Mouse (Mus musculus) neural tube, embryonic 12.5 days (tissue): Measurements from ENCODE around the gene Kras. TPM values are rescaled to one million over a fixed set of nuclear protein-coding genes. Genes with fewer than 3 reads are reported as not detected.
A peak's percentile ranks its signal among the peaks of the same experiment; 100 is the strongest.

Experiments used
- ATAC-seq: fragments of 200-750 bp; cut with Nextera tagmentation; 2 replicates; pipeline ENCODE4 v1.8.0; 2017; ENCODE audit warnings: low read depth, mild to moderate bottlenecking, moderate TSS enrichment, moderate library complexity; ENCODE audit not compliant: low FRiP score
- H3K27ac ChIP-seq: fragments of 300-500 bp; sonication (generic); 2 replicates; pipeline ENCODE4 v1.5.1; 2016
- H3K27me3 ChIP-seq: fragments of 300-500 bp; sonication (generic); replicated peaks from 2 replicates; pipeline ENCODE4 v1.6.1; 2016; ENCODE audit warnings: mild to moderate bottlenecking
- H3K36me3 ChIP-seq: fragments of 300-500 bp; sonication (generic); 2 replicates; pipeline ENCODE4 v1.6.1; 2016; ENCODE audit warnings: mild to moderate bottlenecking
- H3K4me1 ChIP-seq: fragments of 300-500 bp; sonication (generic); 2 replicates; pipeline ENCODE4 v1.6.1; 2016
- H3K4me2 ChIP-seq: fragments of 300-500 bp; sonication (generic); replicated peaks from 2 replicates; pipeline ENCODE4 v1.6.1; 2016; ENCODE audit warnings: mild to moderate bottlenecking
- H3K4me3 ChIP-seq: fragments of 300-500 bp; sonication (generic); 2 replicates; pipeline ENCODE4 v1.5.1; 2016
- H3K9ac ChIP-seq: fragments of 300-500 bp; sonication (generic); 2 replicates; pipeline ENCODE4 v1.6.1; 2016; ENCODE audit warnings: mild to moderate bottlenecking
- H3K9me3 ChIP-seq: fragments of 300-500 bp; sonication (generic); 2 replicates; pipeline ENCODE4 v1.6.1; 2016; ENCODE audit warnings: mild to moderate bottlenecking
- WGBS: fragments of 180-500 bp; shearing (Covaris S2); methylation state at CpG from one replicate; pipeline ENCODE4 v1.1.7; 2016; 5-methylcytosine and 5-hydroxymethylcytosine counted together
- polyA plus RNA-seq: library from polyadenylated mRNA; unstranded; fragments of >200 nt; fragmentation: Nextera tagmentation; extraction: Ambion mirVana; gene quantifications from 2 replicates; pipeline ENCODE4 v1.2.1, GENCODE M21; 2016

Gene Kras
- 102 and 114 TPM in 2 replicates for polyA plus RNA-seq

- peak within 1 kb of the TSS; percentile 70 for H3K4me2 ChIP-seq
- peak within 1 kb of the TSS; percentile 97 for H3K4me3 ChIP-seq
- peaks cover 11% of the 10 kb centered on the region for H3K4me1 ChIP-seq
- peak within 1 kb of the TSS; percentile 77 for H3K27ac ChIP-seq
- no peaks in the 10 kb centered on the region for H3K9me3 ChIP-seq
- peak; percentile 94 for ATAC-seq
- WGBS, result 1% methylated on average over 71 of the region's 83 CpGs
- H3K9ac ChIP-seq, result peak within 1 kb of the TSS; percentile 95
- H3K27me3 ChIP-seq, result no peaks in the 10 kb centered on the region
- peaks cover 3% of the 10 kb centered on the region; the same call in 1 of the 2 replicates for H3K36me3 ChIP-seq
Observed at GRCm38 (mm10) chr6:145250185-145250791, at the start of gene Kras. Kras (minus strand) TSS chr6:145250239.

GRCm38 (mm10) chr6:145297626-145298025, 47.6 kb upstream of the Kras start:
- Histone ChIP-seq H3K4me1 (no peaks in the 10 kb centered on the region), H3K9ac (no peak overlapping the region), H3K4me2 (no peak overlapping the region), H3K9me3 (no peaks in the 10 kb centered on the region), H3K27me3 (no peaks in the 10 kb centered on the region), H3K36me3 (no peaks in the 10 kb centered on the region), H3K27ac (no peak overlapping the region), H3K4me3 (no peak overlapping the region)
- ATAC-seq, result no peak
- 70% methylated on average over 7 of the region's 7 CpGs for WGBS

- ATAC-seq, result no peak
- Histone ChIP-seq H3K4me2 (no peak overlapping the region), H3K27ac (no peak overlapping the region), H3K36me3 (no peaks in the 10 kb centered on the region), H3K4me3 (no peak overlapping the region), H3K9me3 (no peaks in the 10 kb centered on the region), H3K9ac (no peak overlapping the region), H3K27me3 (no peaks in the 10 kb centered on the region), H3K4me1 (no peaks in the 10 kb centered on the region)
- 91% methylated on average over 7 of the region's 7 CpGs for WGBS
Observed at GRCm38 (mm10) chr6:145296979-145297378, 46.9 kb upstream of the Kras start.

- Histone ChIP-seq H3K9ac (no peak overlapping the region), H3K4me1 (no peaks in the 10 kb centered on the region), H3K4me2 (no peak overlapping the region), H3K36me3 (no peaks in the 10 kb centered on the region), H3K9me3 (no peaks in the 10 kb centered on the region), H3K27me3 (no peaks in the 10 kb centered on the region), H3K4me3 (no peak overlapping the region), H3K27ac (no peak overlapping the region)
- no peak for ATAC-seq
- 78% methylated on average over 11 of the region's 11 CpGs for WGBS
Observed at GRCm38 (mm10) chr6:145295171-145295570, 45.1 kb upstream of the Kras start.

GRCm38 (mm10) chr6:145293156-145293555, 43.1 kb upstream of the Kras start:
- 89% methylated on average over 6 of the region's 6 CpGs for WGBS
- no peak overlapping the region for H3K4me3 ChIP-seq
- no peaks in the 10 kb centered on the region for H3K27me3 ChIP-seq
- no peak overlapping the region for H3K27ac ChIP-seq
- no peak overlapping the region for H3K4me2 ChIP-seq
- H3K36me3 ChIP-seq, result no peaks in the 10 kb centered on the region
- no peaks in the 10 kb centered on the region for H3K9me3 ChIP-seq
- no peaks in the 10 kb centered on the region for H3K4me1 ChIP-seq
- no peak for ATAC-seq
- H3K9ac ChIP-seq, result no peak overlapping the region

- Histone ChIP-seq H3K9me3 (no peaks in the 10 kb centered on the region), H3K36me3 (no peaks in the 10 kb centered on the region), H3K4me2 (no peak overlapping the region), H3K9ac (no peak overlapping the region), H3K27me3 (no peaks in the 10 kb centered on the region), H3K27ac (no peak overlapping the region), H3K4me1 (no peaks in the 10 kb centered on the region), H3K4me3 (no peak overlapping the region)
- WGBS, result 87% methylated on average over 13 of the region's 13 CpGs
- ATAC-seq, result no peak
Observed at GRCm38 (mm10) chr6:145291383-145292289, 41.6 kb upstream of the Kras start.

GRCm38 (mm10) chr6:145285656-145286055, 35.6 kb upstream of the Kras start:
- Histone ChIP-seq H3K27me3 (no peaks in the 10 kb centered on the region), H3K9ac (no peak overlapping the region), H3K4me2 (no peak overlapping the region), H3K4me3 (no peak overlapping the region), H3K4me1 (no peaks in the 10 kb centered on the region), H3K9me3 (no peaks in the 10 kb centered on the region), H3K27ac (no peak overlapping the region), H3K36me3 (no peaks in the 10 kb centered on the region)
- ATAC-seq, result no peak
- WGBS, result 87% methylated on average over 4 of the region's 4 CpGs

- no peaks in the 10 kb centered on the region for H3K4me1 ChIP-seq
- no peaks in the 10 kb centered on the region for H3K27me3 ChIP-seq
- no peak overlapping the region for H3K27ac ChIP-seq
- no peaks in the 10 kb centered on the region for H3K9me3 ChIP-seq
- WGBS, result 91% methylated on average over 8 of the region's 8 CpGs
- no peak for ATAC-seq
- H3K36me3 ChIP-seq, result no peaks in the 10 kb centered on the region
- no peak overlapping the region for H3K9ac ChIP-seq
- H3K4me3 ChIP-seq, result no peak overlapping the region
- no peak overlapping the region for H3K4me2 ChIP-seq
Observed at GRCm38 (mm10) chr6:145284286-145284685, 34.2 kb upstream of the Kras start.

GRCm38 (mm10) chr6:145277138-145277763, 27.2 kb upstream of the Kras start:
- no peaks in the 10 kb centered on the region for H3K9me3 ChIP-seq
- no peak overlapping the region for H3K9ac ChIP-seq
- H3K4me2 ChIP-seq, result no peak overlapping the region
- no peaks in the 10 kb centered on the region for H3K36me3 ChIP-seq
- no peak overlapping the region for H3K4me3 ChIP-seq
- no peak for ATAC-seq
- no peak overlapping the region for H3K27ac ChIP-seq
- no peaks in the 10 kb centered on the region for H3K27me3 ChIP-seq
- H3K4me1 ChIP-seq, result peaks cover 5% of the 10 kb centered on the region
- 77% methylated on average over 9 of the region's 9 CpGs for WGBS

- WGBS, result 4% methylated on average over 17 of the region's 17 CpGs
- peak; percentile 70 for ATAC-seq
- Histone ChIP-seq H3K27me3 (no peaks in the 10 kb centered on the region), H3K4me2 (peak overlapping the region; percentile 54), H3K9me3 (no peaks in the 10 kb centered on the region), H3K27ac (no peak overlapping the region), H3K36me3 (no peaks in the 10 kb centered on the region), H3K4me1 (peaks cover 5% of the 10 kb centered on the region), H3K4me3 (0 out of 2 replicates have a peak overlapping the region, but pooled peaks have one; percentile 9), H3K9ac (no peak overlapping the region)
Observed at GRCm38 (mm10) chr6:145276265-145276780, 26.3 kb upstream of the Kras start.

GRCm38 (mm10) chr6:145275586-145276219, 25.7 kb upstream of the Kras start:
- Histone ChIP-seq H3K4me1 (peaks cover 5% of the 10 kb centered on the region), H3K27me3 (no peaks in the 10 kb centered on the region), H3K36me3 (no peaks in the 10 kb centered on the region), H3K27ac (no peak overlapping the region), H3K4me3 (no peak overlapping the region), H3K9me3 (no peaks in the 10 kb centered on the region), H3K9ac (no peak overlapping the region), H3K4me2 (peak overlapping the region; percentile 54)
- no peak for ATAC-seq
- 53% methylated on average over 6 of the region's 6 CpGs for WGBS
